Mouse (Mus musculus) cerebellum, adult 18-20 months (tissue): ENCODE measurements around the gene Ptprg.
"Not testable (repeated sequence)": the region's sequence is repeated elsewhere in the genome, so short reads cannot be mapped to it uniquely, and the experiment has no call there.

Experiments used
- DNase-seq, 2 experiments: peaks; one replicate each; pipeline ENCODE4 v3.0.0; 2021

The Ptprg gene

DNA sequence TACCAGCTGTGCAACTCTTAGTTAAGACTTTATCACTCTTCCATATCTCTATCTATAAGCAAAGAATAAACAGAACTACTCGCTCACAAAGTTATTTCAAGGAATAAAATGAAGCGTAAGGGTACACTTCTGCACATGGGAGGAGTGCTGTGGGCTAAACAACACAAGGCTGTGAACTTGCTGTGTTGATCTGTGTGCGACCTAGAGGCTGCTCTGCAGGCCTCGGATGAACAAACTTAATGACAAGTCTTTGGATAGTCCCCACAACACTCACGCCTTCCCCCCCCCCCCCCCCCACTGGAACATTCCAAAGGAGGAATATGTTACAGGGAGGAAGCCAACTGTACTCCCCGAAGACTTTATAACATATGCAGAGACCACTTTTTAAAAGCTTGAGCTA is 730.3 kb downstream of the Ptprg start, which contains the start of gene Gm49355:
TSS of gene Gm49355 (plus strand) at position 336 of the 400 bp plus-strand sequence.
- no peak for DNase-seq

DNA sequence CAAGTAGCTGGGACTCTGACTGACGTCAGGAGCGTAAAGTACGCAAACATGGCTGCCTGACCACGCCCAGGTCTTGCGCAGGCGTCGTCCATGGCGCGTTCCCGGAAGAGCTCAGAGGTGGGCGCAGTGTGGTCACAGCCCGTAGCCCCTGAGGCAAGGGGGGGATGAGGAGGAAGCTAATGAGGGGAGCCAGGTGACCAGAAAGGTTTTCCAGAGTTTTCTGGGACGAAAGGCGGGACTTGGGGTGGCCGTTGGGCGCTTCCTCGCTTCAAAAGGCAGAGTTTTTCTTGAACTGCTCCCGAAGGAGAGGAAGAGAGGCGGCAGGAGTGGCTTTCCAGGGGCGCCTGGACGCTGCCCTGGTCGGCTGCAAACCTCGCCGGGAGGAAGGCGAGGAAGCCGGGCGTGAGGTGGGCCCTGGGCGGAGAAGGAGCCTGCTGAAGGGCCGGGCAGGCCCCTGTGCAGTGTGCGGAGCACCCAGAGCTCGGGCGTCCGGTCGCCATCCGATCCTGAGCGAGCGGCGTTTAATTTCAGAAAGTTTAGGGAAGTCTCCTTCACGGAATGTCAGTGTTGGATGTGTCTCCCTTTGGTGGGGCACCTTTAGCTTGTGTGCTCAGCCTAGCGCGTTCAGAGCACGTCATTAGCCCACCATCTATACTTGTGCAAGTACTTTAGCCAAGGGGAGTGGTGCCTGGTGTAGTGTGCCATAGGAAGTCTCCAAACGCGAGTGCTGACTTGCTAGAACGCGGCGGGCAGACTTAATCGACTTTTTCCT is 731.0 kb downstream of the Ptprg start, which contains the start of gene 3830406C13Rik:
TSS of gene 3830406C13Rik (plus strand) at position 33 of the 772 bp plus-strand sequence.
- peak; percentile 86 to 87 for DNase-seq

DNA sequence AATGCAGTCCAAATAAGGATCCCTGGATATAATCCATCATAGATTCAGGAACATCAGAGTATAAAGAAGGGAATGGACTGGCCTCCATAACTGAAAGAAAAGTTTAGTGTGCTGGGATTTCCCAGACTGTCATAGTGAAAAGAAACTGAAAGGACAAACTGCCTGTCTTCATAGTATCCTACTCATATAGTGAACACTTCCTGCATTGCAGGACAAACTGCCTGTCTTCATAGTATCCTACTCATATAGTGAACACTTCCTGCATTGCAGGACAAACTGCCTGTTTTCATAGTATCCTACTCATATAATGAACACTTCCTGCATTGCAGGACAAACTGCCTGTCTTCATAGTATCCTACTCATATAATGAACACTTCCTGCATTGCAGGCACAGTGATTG is 736.4 kb downstream of the Ptprg start:
- not testable (repeated sequence) for DNase-seq
